Mouse (Mus musculus): Measurements from ENCODE around the gene Gpha2. TPM values are rescaled to one million over a fixed set of nuclear protein-coding genes. Genes with fewer than 3 reads are reported as not detected.

Gpha2 gene
- total RNA-seq, 1 experiment from 2014 or later = 25.8 TPM

DNA sequence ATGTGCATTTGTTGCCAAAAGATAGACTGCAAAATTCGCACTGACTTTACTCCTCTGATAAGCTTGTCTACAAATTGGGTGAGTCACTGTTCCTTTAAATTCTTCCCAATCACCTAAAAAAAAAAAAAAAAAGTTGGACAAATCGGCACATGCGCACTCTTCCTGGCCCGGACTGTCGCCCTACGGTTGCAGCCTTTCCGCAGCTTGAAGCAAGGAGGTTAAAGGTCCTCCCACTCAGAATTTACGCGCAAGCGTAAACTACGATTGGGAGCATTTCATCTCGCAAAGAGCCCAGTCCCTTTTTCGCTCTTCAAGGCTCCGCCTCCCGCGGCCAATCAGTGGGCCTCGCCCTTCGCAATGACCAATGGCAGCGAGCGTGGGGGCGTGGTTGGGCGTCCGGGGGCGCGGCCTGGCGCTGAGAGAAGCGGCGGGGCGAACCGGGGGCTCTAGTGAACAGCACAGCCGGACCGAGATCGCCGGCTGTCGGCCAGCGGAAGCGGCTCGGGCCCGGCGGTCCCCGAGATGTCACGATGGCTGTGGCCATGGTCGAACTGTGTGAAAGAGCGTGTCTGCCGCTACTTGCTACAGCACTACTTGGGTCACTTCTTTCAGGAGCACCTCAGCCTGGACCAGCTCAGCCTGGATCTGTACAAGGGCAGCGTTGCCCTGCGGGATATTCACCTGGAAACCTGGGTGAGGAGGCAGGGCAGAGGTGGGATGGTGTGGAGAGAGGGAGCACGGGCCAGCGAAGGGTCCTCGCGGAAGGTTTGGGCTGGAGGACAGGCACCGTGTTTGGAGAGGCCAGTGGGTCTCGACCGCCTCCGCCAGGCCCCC lies 15.3 kb downstream of the Gpha2 start, which contains the start of gene Atg2a:
Gene Atg2a (plus strand): TSS at position 395 of the 834 bp plus-strand sequence.
- DNase-seq = peak; percentile 98

DNA sequence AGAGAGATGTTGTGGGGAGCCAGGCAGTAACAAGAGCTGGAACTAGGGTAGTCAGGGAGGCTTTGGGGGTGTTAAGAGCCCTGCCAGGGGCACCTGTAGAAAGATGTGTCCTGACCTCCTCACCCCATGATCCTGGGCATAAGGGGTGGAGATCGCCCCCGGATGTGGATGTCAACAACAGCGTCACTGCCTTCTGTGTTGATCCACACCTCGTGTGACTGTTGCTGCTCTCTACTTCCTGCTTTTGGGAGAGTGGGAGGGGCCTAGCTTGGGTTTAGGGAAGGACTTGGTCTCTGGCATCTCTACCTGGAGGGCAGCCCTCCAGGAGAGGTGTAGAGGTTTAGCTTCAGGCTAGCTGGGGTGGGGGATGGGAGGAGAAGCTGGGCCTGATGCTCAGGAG lies 16.1 kb downstream of the Gpha2 start:
- no peak for DNase-seq

DNA sequence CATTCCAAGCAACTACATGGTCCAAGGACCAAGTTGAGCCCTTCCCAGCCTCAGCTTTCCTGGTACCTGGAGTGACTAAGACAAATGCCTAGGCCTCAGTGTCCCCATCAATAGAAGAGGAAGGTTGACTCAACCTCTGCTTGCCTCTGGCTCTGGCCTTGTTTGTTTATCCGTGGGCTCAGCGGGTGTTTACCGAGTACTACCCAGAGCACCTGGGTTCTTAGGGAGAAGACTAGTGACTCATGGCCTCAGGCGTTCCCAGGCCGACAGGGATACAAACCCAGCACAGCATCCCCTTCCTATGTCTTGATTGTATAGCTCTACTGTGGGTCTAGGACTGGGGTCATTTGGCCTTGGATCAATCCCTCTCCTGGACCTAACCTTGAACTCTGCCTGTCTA lies 17.0 kb downstream of the Gpha2 start:
- DNase-seq = no peak

DNA sequence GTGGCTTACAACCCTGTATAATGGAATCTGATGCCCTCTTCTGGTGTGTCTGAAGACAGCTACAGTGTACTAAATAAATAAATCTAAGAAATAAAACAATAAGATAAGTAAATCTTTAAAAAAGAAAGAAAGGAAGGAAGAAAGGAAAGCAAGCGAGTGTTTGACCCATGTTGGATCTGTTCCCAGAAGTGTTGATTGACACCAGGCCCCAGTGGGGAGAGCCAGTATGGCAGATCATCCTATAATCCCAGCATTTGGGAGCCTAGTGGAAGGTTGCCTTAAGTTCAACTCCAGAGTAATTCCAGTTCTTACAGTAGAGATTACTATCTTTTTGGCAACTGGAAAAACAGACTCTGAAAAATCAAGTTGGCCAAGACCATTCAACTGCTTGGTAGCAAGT lies 19.6 kb downstream of the Gpha2 start:
- no peak for DNase-seq

DNA sequence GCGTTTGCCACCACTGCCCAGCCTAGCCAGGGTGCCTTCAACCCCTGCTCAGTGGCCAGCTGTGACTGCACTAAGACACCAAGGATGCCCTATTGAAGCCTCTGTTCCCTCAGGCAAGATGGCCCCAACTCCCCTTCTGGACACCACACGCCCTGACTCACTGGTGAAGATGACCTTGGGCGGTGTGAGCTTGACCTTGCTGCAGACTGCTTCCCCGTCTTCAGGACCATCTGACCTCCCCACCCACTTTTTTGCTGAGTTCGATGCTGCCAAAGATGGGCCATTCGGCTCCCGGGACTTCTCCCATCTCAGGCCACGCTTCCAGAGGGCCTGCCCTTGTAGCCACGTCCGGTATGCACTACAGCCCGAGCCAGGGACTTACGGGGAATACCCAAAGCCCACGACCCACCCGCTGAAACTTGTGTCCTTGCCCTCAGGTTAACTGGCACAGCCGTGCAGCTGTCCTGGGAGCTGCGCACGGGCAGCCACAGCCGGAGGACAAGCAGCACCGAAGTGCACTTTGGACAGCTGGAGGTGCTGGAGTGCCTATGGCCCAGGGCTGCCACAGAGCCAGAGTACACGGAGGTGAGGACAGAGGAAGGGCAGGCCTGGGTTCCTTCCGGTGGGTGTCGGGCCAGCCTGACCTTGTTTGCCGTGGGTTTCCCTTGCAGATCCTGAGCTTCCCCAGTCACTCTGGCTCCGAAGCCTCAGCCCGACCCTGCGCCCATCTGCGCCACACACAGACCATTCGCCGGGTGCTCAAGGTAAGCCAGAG lies 21.5 kb downstream of the Gpha2 start:
- no peak for DNase-seq

DNA sequence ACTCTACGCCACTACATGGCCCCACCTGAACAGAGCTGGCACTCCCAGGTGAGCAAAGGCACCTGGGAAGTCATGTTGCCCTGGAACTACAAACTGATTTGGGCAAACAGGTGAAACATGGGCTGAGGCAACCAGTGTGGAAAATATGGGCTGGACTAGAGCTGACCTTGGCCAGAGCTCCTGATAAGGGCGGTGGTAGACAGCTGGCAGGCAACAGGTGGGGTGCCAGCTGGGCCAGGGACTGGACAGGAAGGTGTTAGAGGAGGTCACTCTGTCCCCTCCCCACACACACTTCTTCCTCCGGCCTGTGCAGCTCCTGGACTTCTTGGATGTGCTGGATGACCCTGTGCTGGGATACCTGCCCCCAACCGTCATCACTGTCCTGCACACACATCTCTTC lies 26.8 kb downstream of the Gpha2 start:
- DNase-seq = no peak

DNA sequence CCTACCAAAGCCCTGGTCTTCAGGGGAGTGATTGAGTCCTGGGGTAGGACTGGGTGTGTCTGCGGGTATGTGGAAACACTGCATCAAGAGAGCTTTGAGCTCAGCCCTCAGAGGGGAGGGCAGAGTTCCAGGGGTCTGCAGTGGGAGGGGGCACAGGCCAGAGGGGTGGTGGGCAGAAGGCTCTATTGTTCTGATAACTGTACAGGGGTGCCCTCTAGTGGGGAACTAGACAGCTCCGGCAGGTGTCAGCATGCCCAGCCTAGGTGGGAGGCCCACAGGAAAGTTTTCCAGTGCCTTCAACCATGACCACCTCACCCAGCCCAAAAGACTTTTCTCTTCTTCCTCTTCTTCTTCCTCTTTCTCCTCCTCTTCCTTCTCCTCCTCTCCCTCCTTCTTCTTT lies 34.2 kb downstream of the Gpha2 start:
- no peak for DNase-seq

DNA sequence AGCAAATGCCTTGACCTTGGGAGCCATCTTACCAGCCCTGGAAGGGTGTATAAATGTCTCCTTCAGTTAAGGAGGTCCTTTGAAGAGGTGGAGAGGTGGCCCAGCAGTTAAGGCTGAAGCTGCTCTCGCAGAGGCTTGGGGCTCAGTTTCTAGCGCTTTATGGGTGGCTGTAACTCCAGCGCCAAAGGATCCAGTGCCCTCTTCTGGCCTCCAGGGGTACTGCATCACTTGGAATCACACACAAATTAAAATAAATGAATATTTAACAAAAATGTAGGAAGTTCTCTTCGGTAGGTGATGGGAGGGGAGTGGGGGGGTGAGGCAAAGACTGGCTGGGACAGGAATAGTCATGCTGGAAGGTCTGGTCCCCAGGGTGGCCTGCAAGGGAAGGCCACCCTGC lies 34.8 kb downstream of the Gpha2 start:
- DNase-seq = no peak

DNA sequence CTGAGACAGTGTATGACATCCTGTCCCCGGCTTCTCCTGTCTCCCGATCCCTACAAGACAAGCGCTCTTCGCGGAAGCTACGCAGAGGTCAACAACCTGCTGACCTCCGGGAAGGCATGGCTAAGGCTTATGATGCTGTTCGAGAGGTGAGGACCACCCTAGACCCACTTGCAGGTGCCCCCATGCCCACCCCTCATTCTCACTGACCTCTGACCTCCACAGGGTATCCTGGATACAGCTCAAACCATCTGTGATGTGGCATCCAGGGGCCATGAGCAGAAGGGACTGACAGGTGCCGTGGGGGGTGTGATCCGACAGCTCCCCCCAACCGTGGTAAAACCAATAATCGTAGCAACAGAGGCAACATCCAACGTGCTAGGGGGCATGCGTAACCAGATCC lies 35.2 kb downstream of the Gpha2 start:
- DNase-seq = no peak

DNA sequence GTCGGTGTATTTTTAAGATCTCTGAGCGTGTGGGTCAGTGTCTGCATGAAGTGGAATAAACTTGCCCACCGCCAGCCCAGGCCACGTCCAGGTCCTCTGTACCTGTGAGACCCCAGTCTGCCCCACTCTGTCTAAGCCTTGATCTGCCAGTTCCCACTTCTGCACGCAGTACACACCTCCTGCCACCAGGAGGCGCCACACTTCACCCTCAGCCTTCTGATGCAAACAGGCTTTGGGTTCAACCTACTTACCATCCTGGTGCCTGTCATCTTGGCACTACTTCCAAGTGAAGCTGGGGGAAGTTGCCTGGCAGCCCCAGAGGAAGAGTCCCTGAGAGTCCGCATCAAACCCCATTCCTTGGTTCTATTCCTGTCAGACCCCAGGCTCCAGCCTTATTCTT lies 36.0 kb downstream of the Gpha2 start:
- peak; percentile 72 for DNase-seq

DNA sequence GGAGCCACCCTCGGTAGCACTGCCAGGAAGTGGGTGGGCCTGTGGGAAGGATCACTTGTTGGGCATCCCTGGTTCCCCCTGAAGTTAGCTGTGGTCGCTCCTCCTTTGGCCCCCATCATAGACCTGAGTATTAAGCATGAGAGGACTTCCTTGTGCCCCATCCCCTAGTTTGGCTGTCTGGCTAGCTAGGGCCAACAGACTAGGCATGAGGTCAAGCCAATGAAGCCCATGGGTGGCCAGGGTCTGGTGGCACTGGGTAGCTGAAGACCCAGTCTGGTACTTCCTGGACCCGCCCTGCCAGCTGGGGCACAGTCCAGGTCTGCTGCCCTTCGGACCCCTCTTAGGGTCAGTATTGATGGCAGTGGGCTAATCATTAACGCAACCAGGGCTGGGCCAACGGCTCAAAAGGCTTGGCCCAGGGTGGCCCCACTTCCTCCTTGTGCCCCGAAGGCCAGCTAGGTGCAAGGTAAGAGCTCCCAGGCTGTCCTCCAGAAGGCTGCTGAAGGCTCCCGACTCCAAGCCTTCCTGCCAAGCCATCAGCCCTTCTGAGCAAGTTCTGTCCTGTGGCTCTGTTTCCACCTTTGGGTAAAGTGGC lies 36.8 kb downstream of the Gpha2 start:
- DNase-seq = no peak

DNA sequence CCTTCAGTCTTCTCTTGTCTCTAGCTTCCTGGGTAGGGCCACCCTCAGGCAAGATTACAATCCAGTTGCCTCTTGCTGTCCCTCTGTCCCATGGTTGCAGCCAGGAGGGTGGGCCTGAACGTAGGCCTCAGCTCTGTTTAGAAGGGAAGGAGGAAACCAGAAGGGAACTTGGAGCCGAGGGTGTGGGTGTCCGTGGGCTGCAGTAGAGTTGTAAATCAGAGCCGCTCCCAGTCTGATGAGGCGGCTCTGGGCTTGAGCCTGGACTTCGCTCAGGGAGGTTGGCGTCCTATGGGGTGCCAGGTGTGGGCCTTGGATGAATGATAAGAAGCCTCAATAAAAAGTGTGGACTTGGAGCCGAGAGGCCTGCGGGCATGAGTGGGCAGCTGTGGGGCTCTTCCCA lies 38.0 kb downstream of the Gpha2 start:
- no peak for DNase-seq

DNA sequence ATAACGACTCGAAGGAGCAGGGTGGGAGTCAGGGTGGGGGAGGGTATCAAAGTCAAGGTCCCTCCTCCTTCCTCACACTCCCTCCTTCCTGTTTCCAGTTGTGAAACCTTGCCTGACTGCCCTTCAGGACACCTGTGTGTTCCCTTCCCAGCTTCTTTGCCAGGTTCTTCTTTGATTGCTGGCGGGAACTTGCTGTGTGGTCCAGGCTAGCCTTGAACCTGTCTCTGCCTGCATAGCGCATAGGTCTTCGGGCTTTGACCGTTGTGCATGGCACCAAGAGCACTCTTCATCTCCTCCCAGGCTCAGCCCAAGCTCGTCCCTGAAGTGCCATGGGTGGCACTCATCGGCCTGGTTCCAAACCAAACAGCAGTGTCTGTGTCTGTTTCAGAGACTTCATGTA lies 38.8 kb downstream of the Gpha2 start:
- no peak for DNase-seq

DNA sequence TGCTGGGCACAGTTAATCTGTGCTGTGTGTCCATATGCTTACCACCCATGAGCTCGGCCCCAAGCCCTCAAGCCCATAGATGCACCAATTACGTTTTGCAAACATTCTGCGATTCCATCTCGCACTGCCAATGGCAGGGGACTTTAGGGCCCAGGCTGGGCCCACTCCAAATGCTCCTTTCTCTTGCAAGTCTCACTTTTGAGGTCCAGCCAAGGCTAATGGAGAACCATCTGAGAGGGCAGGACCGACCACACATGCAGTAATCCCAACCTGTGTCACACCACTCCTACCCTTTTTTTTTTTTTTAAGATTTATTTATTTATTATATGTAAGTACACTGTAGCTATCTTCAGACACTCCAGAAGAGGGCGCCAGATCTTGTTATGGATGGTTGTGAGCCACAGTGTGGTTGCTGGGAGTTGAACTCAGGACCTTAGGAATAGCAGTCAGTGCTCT lies 39.6 kb downstream of the Gpha2 start:
- DNase-seq = no peak

DNA sequence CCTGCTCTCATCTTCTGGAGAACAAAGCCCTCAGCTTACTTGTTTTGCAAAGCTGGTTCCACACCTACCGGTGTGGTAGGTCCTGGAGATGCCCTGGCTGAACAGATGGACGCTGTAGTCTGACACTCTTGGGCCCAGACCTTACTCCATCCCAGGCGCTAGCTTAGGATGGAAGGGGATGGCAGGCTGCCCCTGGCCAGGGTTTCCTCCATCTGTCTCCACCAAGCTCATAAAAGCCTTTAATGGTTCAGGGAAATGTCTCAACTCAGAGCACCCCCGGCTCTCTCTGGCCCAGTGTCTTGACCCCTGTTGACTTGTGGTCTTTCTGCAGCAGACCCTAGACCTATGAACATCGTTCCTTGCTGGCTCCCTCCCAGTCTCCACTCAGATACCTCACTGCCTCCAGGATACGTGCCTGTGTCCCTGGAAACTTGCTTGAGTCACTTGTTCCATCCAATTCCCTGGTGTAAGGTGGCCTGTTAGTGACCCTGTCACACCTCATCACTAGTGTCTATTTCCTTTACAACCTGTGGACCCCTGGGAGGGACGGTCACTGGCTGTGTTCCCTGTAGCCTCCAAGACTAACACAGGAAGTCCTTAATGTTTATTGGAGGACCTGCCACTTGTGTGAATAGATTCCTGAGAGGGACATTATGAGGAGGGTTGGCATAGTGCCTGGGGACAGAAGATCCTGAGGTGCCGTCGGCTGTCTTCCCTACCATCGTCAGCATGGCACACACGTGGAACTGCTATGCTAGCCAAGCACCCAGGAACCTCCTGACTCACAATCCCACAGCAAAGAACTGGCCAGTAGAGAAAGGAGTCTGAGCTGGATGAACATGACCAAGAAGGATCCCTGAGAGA lies 41.4 kb downstream of the Gpha2 start:
- no peak for DNase-seq

DNA sequence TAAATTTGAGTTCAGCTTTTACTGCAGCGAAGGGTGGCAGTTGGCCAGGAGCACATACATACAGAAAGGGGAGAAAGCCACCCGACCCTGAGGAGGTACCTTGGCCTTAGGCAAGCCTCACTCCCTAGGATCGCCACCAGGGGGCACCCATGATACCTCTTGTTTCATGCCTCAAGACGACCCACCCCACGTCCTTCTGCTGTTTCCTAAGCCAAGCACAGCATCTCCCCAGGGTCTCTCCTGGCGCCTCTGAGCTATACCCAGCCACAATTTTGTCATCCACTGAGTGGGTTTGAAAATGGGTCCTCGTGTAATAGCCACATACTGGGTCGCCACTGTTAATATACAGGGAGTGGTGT lies 42.0 kb downstream of the Gpha2 start:
- peak; percentile 86 for DNase-seq

DNA sequence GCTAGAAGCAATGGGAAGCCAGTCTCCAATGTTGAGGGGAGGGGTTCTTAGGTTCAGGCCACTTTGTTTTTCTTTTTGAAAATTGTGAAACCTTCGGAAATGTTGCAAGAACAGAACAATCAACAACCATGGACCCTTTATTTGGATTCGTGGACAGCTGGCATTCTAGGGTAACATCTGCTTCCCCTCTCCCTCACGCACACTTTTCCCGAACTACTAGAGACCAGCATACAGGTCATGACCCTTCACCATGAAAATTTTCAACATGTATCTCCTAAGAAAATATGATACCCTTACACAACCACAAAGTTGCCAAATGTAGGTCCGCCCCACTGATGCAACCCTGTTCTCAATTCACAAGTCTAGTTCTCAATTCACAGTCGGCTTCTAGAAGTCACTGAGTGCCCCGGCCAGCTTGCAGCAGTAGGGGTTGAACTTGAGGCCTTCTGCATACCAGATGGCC lies 42.5 kb downstream of the Gpha2 start:
- DNase-seq = no peak

DNA sequence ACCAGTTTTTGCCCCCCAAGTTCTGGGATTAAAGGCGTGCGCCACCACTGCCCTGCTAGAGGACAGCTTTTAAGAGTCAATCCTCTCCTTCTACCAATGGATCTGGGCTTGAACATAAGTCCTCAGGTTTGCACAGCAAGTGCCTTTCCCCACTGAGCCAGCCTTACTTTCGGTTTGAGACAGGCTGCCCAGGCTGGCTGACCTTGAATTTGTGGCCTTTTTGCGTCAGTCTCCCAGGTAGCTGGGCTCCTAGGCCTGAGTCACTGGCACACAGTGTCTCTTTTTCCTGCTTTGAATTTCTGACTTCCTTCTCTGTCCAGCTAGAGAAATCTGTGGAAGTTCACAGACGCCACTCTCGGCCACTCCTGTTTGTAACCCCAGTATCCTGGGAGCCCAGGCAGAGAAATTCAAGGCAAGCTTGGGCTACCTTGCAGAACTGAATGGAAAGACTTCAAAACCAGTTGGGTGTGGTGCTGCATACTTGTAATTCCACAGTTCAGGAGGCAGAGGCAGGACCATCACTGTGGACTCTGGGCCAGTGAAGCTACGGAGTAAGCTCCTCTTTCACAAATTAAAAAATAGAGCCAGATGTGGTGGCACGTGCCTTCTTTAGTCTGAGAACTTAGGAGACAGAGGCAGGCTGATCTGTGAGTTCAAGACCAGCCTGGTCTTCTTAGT lies 43.8 kb downstream of the Gpha2 start:
- peak; percentile 44 for DNase-seq

DNA sequence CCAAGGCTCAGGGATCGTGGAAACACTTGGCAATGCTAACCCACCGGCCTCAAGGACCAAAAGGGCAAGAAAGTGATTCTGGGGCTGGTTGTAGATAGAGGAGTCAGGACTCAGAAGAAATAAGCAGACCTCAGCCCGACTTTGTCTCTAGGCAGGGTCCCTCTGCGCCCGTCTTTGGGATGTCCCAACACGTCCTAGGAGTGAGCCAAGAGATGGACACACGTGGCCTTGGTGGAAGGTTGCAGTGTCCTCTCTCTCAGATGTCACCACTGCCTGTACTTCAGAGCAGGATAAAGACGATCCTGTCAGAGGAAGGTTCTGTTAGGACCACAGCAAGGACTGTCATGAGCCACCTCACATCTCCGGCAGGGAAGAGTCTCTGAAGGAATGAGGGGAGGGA lies 44.5 kb downstream of the Gpha2 start:
- no peak for DNase-seq

DNA sequence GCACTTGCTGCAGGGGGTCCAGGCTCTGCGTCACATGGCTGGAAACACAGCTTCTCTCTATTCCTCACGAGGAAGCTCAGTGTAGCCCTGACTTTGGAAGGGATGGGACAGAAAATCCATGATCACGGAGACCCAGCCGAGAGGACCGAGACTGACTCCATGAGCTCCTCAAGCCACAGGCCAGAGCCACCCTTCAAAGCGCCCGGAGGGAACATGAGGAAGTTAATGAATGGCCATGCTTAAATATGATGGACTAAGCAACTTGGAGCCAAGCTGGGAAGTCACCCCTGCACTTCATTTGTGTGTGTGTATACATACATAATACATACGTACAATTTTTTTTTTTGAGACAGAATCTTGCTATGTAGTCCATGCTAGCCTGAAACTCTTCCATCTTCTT lies 45.0 kb downstream of the Gpha2 start:
- DNase-seq = no peak

DNA sequence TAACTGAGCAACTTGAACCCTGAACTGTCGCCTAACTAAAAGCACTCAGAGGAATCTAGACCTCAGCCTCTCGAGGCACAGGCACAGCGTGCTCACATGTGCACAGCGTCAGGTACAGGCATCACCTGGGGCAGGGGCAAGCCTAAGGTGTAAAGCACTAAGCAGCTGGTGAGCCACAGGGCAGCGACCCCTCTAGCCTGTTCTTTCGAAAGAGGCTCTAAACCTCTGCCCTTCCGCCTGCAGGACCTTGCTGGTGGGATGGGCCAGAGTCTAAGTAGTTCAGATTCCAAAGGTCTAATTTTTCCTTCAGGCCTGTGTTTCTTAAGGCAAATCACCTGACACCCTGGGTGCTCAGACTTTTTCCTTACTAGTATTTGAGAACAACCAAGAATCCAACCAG lies 45.9 kb downstream of the Gpha2 start:
- DNase-seq = no peak

DNA sequence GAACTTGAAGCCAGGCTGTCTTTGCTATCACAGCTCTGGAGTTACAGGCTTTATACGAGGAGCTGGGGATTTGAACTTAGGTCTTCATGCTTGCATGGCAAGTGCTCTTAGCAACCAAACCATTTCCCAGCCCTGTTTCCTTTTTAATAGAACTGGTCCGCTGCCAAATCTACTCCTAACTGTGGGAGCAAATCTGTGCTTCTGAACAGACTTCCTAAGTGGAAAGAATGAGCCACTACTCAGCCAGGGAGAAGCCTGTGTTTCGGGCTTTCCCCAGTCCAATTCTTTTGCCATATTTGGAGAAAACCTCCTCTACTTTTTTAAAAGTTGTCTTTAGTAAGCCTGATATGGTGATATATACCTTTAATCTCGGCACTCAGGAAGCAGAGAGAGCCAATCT lies 46.6 kb downstream of the Gpha2 start:
- DNase-seq = no peak

Data from adrenal gland, postnatal 25 days (tissue).